In the genomic region with DNA sequence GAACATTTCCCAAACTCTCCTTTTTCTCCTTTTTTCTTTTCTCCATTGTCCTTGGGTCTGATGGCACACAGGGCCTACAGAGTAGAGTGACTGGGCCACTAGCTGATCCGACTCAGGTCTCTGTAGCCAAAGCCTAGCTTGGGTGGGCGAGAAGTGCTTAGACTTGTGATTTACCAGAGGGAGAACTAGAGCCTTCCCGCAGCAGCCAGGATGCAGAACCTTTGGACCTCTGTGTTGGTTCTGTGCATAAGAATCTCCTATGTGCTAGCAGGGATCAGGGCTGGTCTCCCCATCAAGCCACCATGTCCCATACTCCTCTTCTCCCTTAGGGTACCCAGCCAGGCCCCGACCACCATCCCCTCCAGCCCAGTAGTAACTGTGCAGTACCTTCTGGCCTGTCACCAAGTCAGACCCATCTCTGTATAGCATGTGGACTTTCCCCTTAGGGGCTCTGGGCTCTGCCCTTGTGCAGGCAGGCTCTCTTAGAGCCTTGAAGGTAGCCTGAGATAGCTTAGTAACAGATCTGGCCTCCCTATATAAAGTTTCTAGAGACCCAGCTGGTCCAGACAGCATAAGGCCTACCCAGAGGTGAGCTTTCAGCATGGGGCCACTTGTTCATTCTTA, we compare ENCODE assay signal across 8 mouse cellular contexts.
DNase-seq lines count a peak whose midpoint lies in the region; ATAC-seq and TF ChIP-seq lines count a peak whose summit lies in the region.

No protein-coding gene starts in this region.

- H3K9ac ChIP-seq in lung, postnatal 0 days (replicated peaks; ENCODE audit: low read depth) = 0 out of 2 replicates have a peak overlapping the region, but pooled peaks have one; percentile 74
- H3K9ac ChIP-seq in forebrain, embryonic 12.5 days = peak overlapping the region; percentile 74; the same call in 1 of the 2 replicates
- peak overlapping the region; percentile 76 for H3K9ac ChIP-seq in limb, embryonic 11.5 days (ENCODE audit: low read length)
- H3K9ac ChIP-seq in stomach, embryonic 16.5 days (ENCODE audit: low read length) = peak overlapping the region; percentile 88

- H3K4me2 ChIP-seq in lung, postnatal 0 days (replicated peaks; ENCODE audit: low read depth, low read length) = no peak overlapping the region
- no peak overlapping the region for H3K4me2 ChIP-seq in forebrain, embryonic 12.5 days
- peak overlapping the region; percentile 66; the same call in 1 of the 2 replicates for H3K4me2 ChIP-seq in limb, embryonic 11.5 days (ENCODE audit: low read depth, severe bottlenecking)
- peak overlapping the region; percentile 86; the same call in 1 of the 2 replicates for H3K4me2 ChIP-seq in stomach, embryonic 16.5 days (ENCODE audit: low read depth, low read length)

- no peak for TF ChIP-seq EP300 in lung, postnatal 0 days (IDR thresholded peaks at IDR 0.05)

- no peaks in the 10 kb centered on the region for H3K36me3 ChIP-seq in lung, postnatal 0 days (ENCODE audit: insufficient read depth, low read length)
- no peaks in the 10 kb centered on the region for H3K36me3 ChIP-seq in forebrain, embryonic 12.5 days (replicated peaks)
- no peaks in the 10 kb centered on the region for H3K36me3 ChIP-seq in limb, embryonic 11.5 days (ENCODE audit: control insufficient read depth, insufficient read depth, low read length)
- H3K36me3 ChIP-seq in stomach, embryonic 16.5 days (ENCODE audit: control insufficient read depth, insufficient read depth, low read length) = no peaks in the 10 kb centered on the region

- no peak for DNase-seq in lung, postnatal 0 days (ENCODE audit: low spot score)
- DNase-seq in lung, adult 18-20 months = no peak
- DNase-seq in limb, embryonic 11.5 days (ENCODE audit: low spot score) = no peak
- DNase-seq in layer of hippocampus, adult 9-11 months = no peak
- DNase-seq in adrenal gland, postnatal 36 days = no peak

- peak overlapping the region; percentile 99 for H3K27ac ChIP-seq in lung, postnatal 0 days (ENCODE audit: low read length)
- peak overlapping the region; percentile 99 for H3K27ac ChIP-seq in forebrain, embryonic 12.5 days
- peak overlapping the region; percentile 98 for H3K27ac ChIP-seq in limb, embryonic 11.5 days (replicated peaks; ENCODE audit: low read depth, low read length)
- H3K27ac ChIP-seq in stomach, embryonic 16.5 days (ENCODE audit: low read length) = peak overlapping the region; percentile 100

- H3K4me3 ChIP-seq in lung, postnatal 0 days (ENCODE audit: low read depth, low read length) = no peak overlapping the region
- H3K4me3 ChIP-seq in forebrain, embryonic 12.5 days (replicated peaks) = no peak overlapping the region
- H3K4me3 ChIP-seq in limb, embryonic 11.5 days (ENCODE audit: low read depth, low read length) = no peak overlapping the region
- no peak overlapping the region for H3K4me3 ChIP-seq in stomach, embryonic 16.5 days (replicated peaks; ENCODE audit: low read length)

- TF ChIP-seq CTCF in lung, postnatal 0 days (IDR thresholded peaks at IDR 0.05) = no peak

- H3K4me1 ChIP-seq in lung, postnatal 0 days (ENCODE audit: insufficient read depth, low read depth, low read length) = peaks cover 28% of the 10 kb centered on the region; the same call in 1 of the 2 replicates
- peaks cover 72% of the 10 kb centered on the region for H3K4me1 ChIP-seq in forebrain, embryonic 12.5 days
- peaks cover 52% of the 10 kb centered on the region for H3K4me1 ChIP-seq in limb, embryonic 11.5 days (ENCODE audit: control insufficient read depth, insufficient read depth, low read length)
- peaks cover 70% of the 10 kb centered on the region for H3K4me1 ChIP-seq in stomach, embryonic 16.5 days (ENCODE audit: control insufficient read depth, insufficient read depth, low read length)

- no peaks in the 10 kb centered on the region for H3K9me3 ChIP-seq in lung, postnatal 0 days (ENCODE audit: low read length)
- peaks cover 4% of the 10 kb centered on the region; the same call in 1 of the 2 replicates for H3K9me3 ChIP-seq in forebrain, embryonic 12.5 days
- H3K9me3 ChIP-seq in limb, embryonic 11.5 days (ENCODE audit: control insufficient read depth, low read length) = no peaks in the 10 kb centered on the region
- no peaks in the 10 kb centered on the region for H3K9me3 ChIP-seq in stomach, embryonic 16.5 days (replicated peaks; ENCODE audit: control insufficient read depth, low read length)

- 72% methylated on average over 4 of the region's 4 CpGs for WGBS in lung, postnatal 0 days
- 61% methylated on average over 4 of the region's 4 CpGs for WGBS in forebrain, embryonic 12.5 days
- 64% methylated on average over 4 of the region's 4 CpGs for WGBS in limb, embryonic 11.5 days
- 67% methylated on average over 4 of the region's 4 CpGs for WGBS in stomach, embryonic 16.5 days

- no peaks in the 10 kb centered on the region for H3K27me3 ChIP-seq in lung, postnatal 0 days (replicated peaks; ENCODE audit: insufficient read depth, low read length)
- no peaks in the 10 kb centered on the region for H3K27me3 ChIP-seq in forebrain, embryonic 12.5 days
- H3K27me3 ChIP-seq in limb, embryonic 11.5 days (ENCODE audit: control insufficient read depth, insufficient read depth, low read length) = no peaks in the 10 kb centered on the region
- no peaks in the 10 kb centered on the region for H3K27me3 ChIP-seq in stomach, embryonic 16.5 days (ENCODE audit: control insufficient read depth, insufficient read depth, low read length)

- no peak for ATAC-seq in lung, postnatal 0 days
- ATAC-seq in forebrain, embryonic 12.5 days (ENCODE audit: low FRiP score) = no peak
- no peak for ATAC-seq in limb, embryonic 11.5 days (ENCODE audit: insufficient number of reproducible peaks, low FRiP score, low TSS enrichment, low read depth)
- ATAC-seq in stomach, embryonic 16.5 days (ENCODE audit: insufficient read depth, low FRiP score) = no peak
- no peak for ATAC-seq in megakaryocyte-erythroid progenitor cell, adult 5-6 weeks (replicated peaks; ENCODE audit: low FRiP score, low TSS enrichment, poor library complexity, severe bottlenecking)

Comparison
In these comparisons a context has a peak if more than half of its experiments do, and no peak if none do; other contexts are left out.
1. H3K4me2 ChIP-seq: peak in limb, embryonic 11.5 days (single experiment) and stomach, embryonic 16.5 days (single experiment); none in lung, postnatal 0 days (single experiment) and forebrain, embryonic 12.5 days (single experiment).
2. Peak in every context shown above with its lines, with median percentiles within 50 percentile points of each other: H3K27ac ChIP-seq and H3K9ac ChIP-seq.